Mouse (Mus musculus) forebrain, embryonic 15.5 days (tissue): ENCODE results near the gene Ctsd. TPM values are rescaled to one million over a fixed set of nuclear protein-coding genes. Genes with fewer than 3 reads are reported as not detected.
"Not testable (repeated sequence)": the region's sequence is repeated elsewhere in the genome, so short reads cannot be mapped to it uniquely, and the experiment has no call there.

Source experiments
- ATAC-seq: fragments of 200-750 bp; cut with Nextera tagmentation; replicated peaks from 2 replicates; pipeline ENCODE4 v1.8.0; 2017; ENCODE audit warnings: mild to moderate bottlenecking, moderate TSS enrichment, moderate library complexity
- H3K27ac ChIP-seq: fragments of 300-500 bp; sonication (generic); replicated peaks from 2 replicates; pipeline ENCODE4 v1.5.1; 2015; ENCODE audit warnings: mild to moderate bottlenecking, inconsistent platforms
- H3K27me3 ChIP-seq: fragments of 300-500 bp; sonication (generic); 2 replicates; pipeline ENCODE4 v1.6.1; 2015; ENCODE audit warnings: inconsistent platforms
- H3K36me3 ChIP-seq: fragments of 300-500 bp; sonication (generic); 2 replicates; pipeline ENCODE4 v1.6.1; 2015; ENCODE audit warnings: mild to moderate bottlenecking, inconsistent platforms
- H3K4me1 ChIP-seq: fragments of 300-500 bp; sonication (generic); 2 replicates; pipeline ENCODE4 v1.6.1; 2015; ENCODE audit warnings: inconsistent platforms
- H3K4me2 ChIP-seq: fragments of 300-500 bp; sonication (generic); replicated peaks from 2 replicates; pipeline ENCODE4 v1.6.1; 2015; ENCODE audit warnings: mild to moderate bottlenecking, inconsistent platforms
- H3K4me3 ChIP-seq: fragments of 300-500 bp; sonication (generic); 2 replicates; pipeline ENCODE4 v1.5.1; 2015; ENCODE audit warnings: mild to moderate bottlenecking, inconsistent platforms
- H3K9ac ChIP-seq: fragments of 300-500 bp; sonication (generic); replicated peaks from 2 replicates; pipeline ENCODE4 v1.6.1; 2015; ENCODE audit warnings: mild to moderate bottlenecking, inconsistent platforms
- H3K9me3 ChIP-seq: fragments of 300-500 bp; sonication (generic); 2 replicates; pipeline ENCODE4 v1.6.1; 2016; ENCODE audit warnings: inconsistent platforms
- WGBS: fragments of 180-500 bp; shearing (Covaris S2); methylation state at CpG from one replicate; pipeline ENCODE4 v1.1.7; 2015; ENCODE audit warnings: mixed read lengths; 5-methylcytosine and 5-hydroxymethylcytosine counted together
- polyA plus RNA-seq: library from polyadenylated mRNA; unstranded; fragments of >200 nt; fragmentation: Nextera tagmentation; extraction: Ambion mirVana; gene quantifications from 2 replicates; pipeline ENCODE4 v1.2.1, GENCODE M21; 2015

Ctsd gene
- polyA plus RNA-seq, 1 experiment from 2014 or later: 218 TPM

DNA sequence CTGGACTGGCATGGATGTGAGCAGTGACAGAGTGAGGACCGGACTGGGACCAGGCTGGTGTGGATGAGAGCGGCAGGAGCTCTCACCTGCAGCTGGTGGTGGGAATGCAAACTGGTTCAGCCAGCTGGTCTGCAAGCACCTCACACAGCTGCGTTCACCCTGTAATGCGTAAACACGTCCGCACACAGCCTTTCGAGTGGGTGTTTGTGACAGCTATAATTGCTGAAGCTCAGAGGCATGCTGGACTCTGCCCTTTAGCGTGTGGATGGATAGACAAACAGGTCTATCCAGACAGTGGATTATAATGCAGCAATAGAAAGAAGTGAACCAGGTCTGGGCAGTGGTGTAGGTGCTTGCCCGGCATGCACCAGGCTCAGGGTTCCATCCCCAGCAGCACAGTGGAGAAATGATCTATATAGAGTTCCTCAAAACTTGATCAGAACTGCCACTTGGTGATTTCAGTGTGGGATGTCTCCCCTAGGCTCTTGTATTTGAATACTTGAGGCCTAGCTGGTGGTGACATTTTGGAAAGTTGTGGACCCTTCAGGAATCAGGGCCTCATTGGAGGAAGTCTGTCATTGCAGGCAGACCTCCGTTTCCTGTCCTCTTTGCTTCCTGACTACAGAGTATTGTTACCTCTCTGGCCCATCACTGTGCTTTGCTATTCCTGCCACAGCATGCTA lies 46.1 kb downstream of the Ctsd start:
- no peaks in the 10 kb centered on the region for H3K36me3 ChIP-seq

DNA sequence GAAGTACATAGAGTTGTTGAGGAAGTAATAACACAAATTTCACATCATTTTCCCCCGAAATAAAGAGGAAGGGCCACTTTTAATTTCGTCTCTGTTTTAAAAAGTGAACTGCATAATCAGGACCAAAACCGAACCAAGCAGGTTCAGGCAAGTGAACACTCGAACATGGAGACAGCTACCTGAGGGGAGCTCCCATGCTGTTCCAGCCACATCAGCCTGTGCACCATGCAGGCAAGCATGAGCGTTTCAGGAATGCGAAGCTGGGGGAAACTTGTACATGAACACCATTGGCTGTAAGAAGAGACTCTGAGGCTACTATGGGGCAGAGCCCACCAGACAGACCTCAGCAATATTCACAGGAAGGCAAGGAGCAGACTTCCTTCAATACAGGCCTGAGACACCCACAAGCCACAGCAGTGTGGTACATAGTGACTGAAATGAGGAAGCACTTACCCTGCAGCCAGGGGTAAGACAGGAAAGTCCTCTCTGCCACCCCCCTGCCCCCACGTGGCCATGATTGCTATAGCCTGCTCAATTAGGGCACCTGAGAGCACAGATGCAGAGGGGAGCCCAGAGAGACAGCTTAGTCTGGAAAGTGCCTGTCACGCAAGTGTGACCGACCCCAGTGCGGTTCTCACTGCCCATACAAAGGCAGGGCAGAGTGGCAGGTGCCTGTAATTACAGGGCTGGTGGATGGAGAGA lies 47.4 kb downstream of the Ctsd start:
- ATAC-seq: no peak
- no peaks in the 10 kb centered on the region for H3K27me3 ChIP-seq
- no peak overlapping the region for H3K4me2 ChIP-seq
- no peaks in the 10 kb centered on the region for H3K4me1 ChIP-seq
- H3K9me3 ChIP-seq: no peaks in the 10 kb centered on the region
- no peaks in the 10 kb centered on the region for H3K36me3 ChIP-seq
- H3K4me3 ChIP-seq: no peak overlapping the region
- no peak overlapping the region for H3K27ac ChIP-seq
- 59% methylated on average over 10 of the region's 10 CpGs for WGBS
- H3K9ac ChIP-seq: no peak overlapping the region

More for the DNA sequence above, 46.1 kb downstream of the Ctsd start:
- WGBS: 74% methylated on average over 10 of the region's 10 CpGs
- no peak for ATAC-seq
- no peak overlapping the region for H3K4me3 ChIP-seq
- H3K4me1 ChIP-seq: no peaks in the 10 kb centered on the region
- H3K9ac ChIP-seq: no peak overlapping the region
- no peaks in the 10 kb centered on the region for H3K27me3 ChIP-seq
- H3K27ac ChIP-seq: no peak overlapping the region
- H3K4me2 ChIP-seq: no peak overlapping the region
- H3K9me3 ChIP-seq: no peaks in the 10 kb centered on the region

DNA sequence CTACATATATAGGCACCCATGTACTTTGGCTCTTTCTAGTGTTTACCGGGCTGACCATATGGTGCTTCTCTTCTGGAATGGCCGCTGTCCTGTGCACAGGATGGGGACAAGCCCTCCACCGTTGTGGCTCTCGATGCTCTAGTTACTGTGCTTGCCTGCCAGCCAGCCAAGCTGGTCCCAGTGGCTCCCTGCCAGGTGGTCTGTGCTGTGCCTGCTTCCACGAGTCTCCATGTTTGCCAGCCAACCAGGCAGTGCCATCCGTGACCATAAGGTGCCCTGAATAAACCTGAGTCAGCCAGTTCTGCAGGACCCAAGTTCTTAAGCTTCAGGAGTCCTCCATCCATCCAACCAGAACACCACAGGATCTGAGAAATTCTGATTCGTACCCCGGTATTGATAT lies 52.7 kb downstream of the Ctsd start:
- no peak overlapping the region for H3K4me3 ChIP-seq
- H3K27me3 ChIP-seq: no peaks in the 10 kb centered on the region
- ATAC-seq: peak; percentile 44; the same call in 1 of the 2 replicates
- WGBS: 71% methylated on average over 8 of the region's 8 CpGs
- H3K9me3 ChIP-seq: no peaks in the 10 kb centered on the region
- no peak overlapping the region for H3K9ac ChIP-seq
- no peaks in the 10 kb centered on the region for H3K36me3 ChIP-seq
- H3K4me1 ChIP-seq: peaks cover 6% of the 10 kb centered on the region; the same call in 1 of the 2 replicates
- no peak overlapping the region for H3K27ac ChIP-seq
- no peak overlapping the region for H3K4me2 ChIP-seq

DNA sequence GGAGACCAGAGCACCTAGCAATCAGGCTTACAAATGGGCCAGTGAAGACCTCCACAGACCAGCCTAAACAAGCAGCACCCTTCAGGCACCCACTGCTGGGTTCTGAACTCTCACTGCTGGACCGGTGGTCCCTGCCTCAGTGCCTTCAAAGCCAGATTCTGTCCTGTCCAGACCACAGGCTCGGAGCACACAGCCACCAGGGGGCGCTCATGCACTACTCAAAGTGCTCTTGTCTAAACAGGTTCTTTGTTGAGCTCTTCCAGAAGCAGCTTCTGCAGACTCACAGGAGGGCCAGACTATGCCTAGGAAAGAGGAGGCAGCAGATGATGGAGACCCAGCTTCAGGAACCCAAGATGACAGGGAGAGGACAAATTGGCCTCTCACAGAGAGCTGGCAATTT lies 53.6 kb downstream of the Ctsd start:
- WGBS: 0% methylated on average over 3 of the region's 3 CpGs
- H3K27ac ChIP-seq: no peak overlapping the region

DNA sequence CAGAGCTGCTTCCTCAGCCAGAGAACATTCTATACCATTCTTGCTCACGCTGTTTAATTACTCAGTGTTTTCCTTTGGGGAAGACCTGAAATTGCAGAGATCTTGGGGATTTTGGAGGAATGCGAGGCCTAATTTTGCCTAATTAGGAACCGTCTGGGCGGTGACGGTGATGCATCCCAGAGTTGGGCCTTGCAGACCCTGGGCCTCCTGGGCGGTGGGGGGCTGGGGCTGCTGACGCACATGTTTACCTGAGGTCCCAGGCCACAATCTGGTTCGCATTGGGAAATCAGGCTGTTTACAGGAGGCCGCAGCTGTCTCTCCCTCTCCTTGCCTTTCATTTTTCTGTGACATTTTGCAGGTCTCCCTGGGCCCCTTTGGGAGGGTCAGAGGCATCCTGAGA lies 55.1 kb downstream of the Ctsd start:
- WGBS: 60% methylated on average over 3 of the region's 9 CpGs
- H3K4me2 ChIP-seq, H3K36me3 ChIP-seq, H3K9ac ChIP-seq, H3K27ac ChIP-seq, H3K4me3 ChIP-seq, H3K27me3 ChIP-seq, H3K9me3 ChIP-seq, H3K4me1 ChIP-seq, ATAC-seq: not testable (repeated sequence)

More for the DNA sequence above, 53.6 kb downstream of the Ctsd start:
- no peaks in the 10 kb centered on the region for H3K27me3 ChIP-seq
- no peak overlapping the region for H3K4me3 ChIP-seq
- H3K36me3 ChIP-seq: no peaks in the 10 kb centered on the region
- H3K4me2 ChIP-seq: no peak overlapping the region
- no peaks in the 10 kb centered on the region for H3K9me3 ChIP-seq
- H3K9ac ChIP-seq: no peak overlapping the region
- peak; percentile 90 for ATAC-seq
- H3K4me1 ChIP-seq: peaks cover 6% of the 10 kb centered on the region; the same call in 1 of the 2 replicates

DNA sequence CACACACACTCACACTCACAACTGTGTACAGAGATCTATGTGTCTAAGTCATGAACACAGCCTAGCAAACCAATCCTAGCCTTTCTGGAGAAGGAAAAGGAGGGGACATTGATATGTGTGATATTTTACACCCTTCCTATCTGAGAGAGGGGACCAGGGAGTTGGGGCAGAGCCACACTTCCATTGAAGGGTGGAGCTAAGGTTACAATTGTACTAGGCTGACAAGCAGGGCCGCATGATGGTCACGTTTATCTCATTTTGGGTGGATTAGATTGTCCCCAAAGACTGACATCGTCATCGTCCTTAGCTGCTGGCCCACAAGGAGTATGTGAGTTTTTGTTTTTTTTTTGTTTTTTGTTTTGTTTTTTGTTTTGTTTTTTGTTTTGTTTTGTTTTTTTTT lies 56.6 kb downstream of the Ctsd start:
- H3K4me2 ChIP-seq: no peak overlapping the region
- no peaks in the 10 kb centered on the region for H3K27me3 ChIP-seq
- no peak overlapping the region for H3K27ac ChIP-seq
- no peaks in the 10 kb centered on the region for H3K36me3 ChIP-seq
- H3K9me3 ChIP-seq: no peaks in the 10 kb centered on the region
- no peak for ATAC-seq
- peaks cover 6% of the 10 kb centered on the region; the same call in 1 of the 2 replicates for H3K4me1 ChIP-seq
- no peak overlapping the region for H3K9ac ChIP-seq
- no peak overlapping the region for H3K4me3 ChIP-seq
- WGBS: 90% methylated on average over 4 of the region's 4 CpGs

DNA sequence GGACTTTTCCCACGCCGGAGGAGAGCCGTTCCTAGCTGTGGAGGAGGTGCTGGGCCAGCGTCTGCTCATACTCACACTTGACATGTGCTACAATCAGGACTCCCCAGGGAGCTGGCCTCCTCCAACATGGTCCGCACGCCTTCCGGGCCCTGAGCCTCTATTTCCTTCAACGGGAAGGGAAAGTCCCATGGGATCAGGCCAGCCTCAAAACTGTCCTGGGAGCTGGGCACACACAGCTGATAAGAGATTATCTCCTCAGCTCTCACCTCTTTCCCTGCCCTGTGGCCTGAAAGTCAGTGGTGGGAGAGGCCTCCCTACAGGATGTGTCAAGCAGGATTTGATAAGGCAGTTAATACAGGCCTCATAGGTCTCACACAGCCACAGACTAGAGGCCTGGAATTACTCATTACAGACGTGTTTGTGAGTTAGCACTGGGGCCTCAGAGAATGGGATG lies 57.5 kb downstream of the Ctsd start:
- Histone ChIP-seq H3K27me3 (no peaks in the 10 kb centered on the region), H3K27ac (no peak overlapping the region), H3K36me3 (no peaks in the 10 kb centered on the region), H3K9ac (no peak overlapping the region), H3K4me2 (no peak overlapping the region), H3K4me1 (peaks cover 5% of the 10 kb centered on the region; the same call in 1 of the 2 replicates), H3K4me3 (no peak overlapping the region), H3K9me3 (no peaks in the 10 kb centered on the region)
- no peak for ATAC-seq
- 77% methylated on average over 9 of the region's 9 CpGs for WGBS

DNA sequence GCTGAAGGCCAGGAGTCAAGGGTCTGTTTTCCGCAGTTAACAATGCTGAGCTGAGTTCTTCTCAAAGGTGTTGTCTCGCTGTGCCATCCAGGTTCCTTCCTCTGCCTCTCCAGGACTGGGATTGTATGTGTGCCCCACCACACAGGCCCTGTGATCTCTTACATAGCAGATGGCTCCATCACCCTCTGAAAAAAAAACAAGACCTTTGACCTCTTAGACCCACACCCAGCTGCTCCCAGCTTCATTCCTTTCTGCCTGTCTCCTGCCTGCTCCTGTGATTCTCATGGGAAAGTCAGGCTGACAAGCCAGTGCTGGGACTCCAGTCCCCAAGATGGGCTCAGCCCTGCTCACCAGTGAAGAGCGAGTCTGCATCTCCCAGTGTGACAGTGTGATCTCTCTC lies 59.3 kb downstream of the Ctsd start:
- Histone ChIP-seq H3K4me3 (no peak overlapping the region), H3K36me3 (no peaks in the 10 kb centered on the region), H3K9ac (no peak overlapping the region), H3K4me1 (no peaks in the 10 kb centered on the region), H3K9me3 (no peaks in the 10 kb centered on the region), H3K27me3 (no peaks in the 10 kb centered on the region), H3K4me2 (no peak overlapping the region), H3K27ac (no peak overlapping the region)
- ATAC-seq: no peak
- WGBS: 73% methylated on average over 3 of the region's 3 CpGs

DNA sequence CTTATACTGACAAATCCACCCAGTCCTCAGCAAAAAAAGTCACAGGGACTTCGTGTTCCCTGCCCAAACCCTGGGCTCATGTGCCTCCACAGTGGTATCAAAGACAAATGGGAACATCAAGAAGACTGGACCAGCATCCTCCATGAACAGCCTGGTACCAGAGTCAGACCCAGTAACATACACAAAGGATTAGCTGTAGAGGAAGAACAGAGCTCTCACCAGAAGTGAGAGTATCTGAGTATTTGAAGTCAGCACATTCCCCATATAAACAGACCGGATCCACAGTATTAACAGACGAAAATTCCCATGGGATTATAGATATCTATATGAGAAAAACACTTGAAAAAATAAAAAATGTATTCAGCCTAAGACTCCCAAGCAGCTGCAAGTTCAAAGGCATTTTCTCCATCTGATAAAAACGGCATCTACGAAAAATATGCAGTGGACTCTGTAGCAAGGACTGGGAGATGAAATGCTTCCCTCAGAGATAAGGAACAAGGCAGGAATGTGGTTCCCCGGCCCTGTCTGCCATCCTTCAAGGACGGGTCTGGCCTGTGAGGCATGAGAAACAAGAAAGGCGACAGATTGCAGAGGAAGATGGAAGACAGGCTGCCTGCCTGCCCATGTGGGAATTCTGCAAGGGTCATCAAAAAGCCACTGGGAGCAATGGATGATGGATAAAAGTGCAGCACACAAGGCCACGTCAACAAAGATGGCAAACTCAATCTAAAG lies 61.0 kb downstream of the Ctsd start:
- Histone ChIP-seq H3K4me2 (no peak overlapping the region), H3K4me3 (no peak overlapping the region), H3K4me1 (no peaks in the 10 kb centered on the region), H3K27me3 (no peaks in the 10 kb centered on the region), H3K9me3 (no peaks in the 10 kb centered on the region), H3K36me3 (no peaks in the 10 kb centered on the region), H3K27ac (no peak overlapping the region), H3K9ac (no peak overlapping the region)
- no peak for ATAC-seq
- WGBS: 79% methylated on average over 9 of the region's 9 CpGs

Other genes with a start within 250 kb of the Ctsd start
- gene Gm45337, start 243.4 kb downstream of the Ctsd start, polyA plus RNA-seq: not detected in 2 replicates
- gene Gm29735, start 230.9 kb downstream of the Ctsd start, polyA plus RNA-seq: not detected in 2 replicates
- not detected in 2 replicates for gene Gm4553, start 222.3 kb downstream of the Ctsd start, polyA plus RNA-seq
- not detected in 2 replicates for gene Krtap5-2, start 212.0 kb downstream of the Ctsd start, polyA plus RNA-seq
- gene Gm10153, start 197.6 kb downstream of the Ctsd start, polyA plus RNA-seq: not detected in 2 replicates
- not detected in 2 replicates for gene Krtap5-3, start 186.7 kb downstream of the Ctsd start, polyA plus RNA-seq
- gene Gm7579, start 176.2 kb downstream of the Ctsd start, polyA plus RNA-seq: not detected in 2 replicates
- gene Krtap5-5, start 158.1 kb downstream of the Ctsd start, polyA plus RNA-seq: not detected in 2 replicates
- not detected in 2 replicates for gene Gm40460, start 147.0 kb downstream of the Ctsd start, polyA plus RNA-seq
- gene Gm2431, start 129.7 kb downstream of the Ctsd start, polyA plus RNA-seq: not detected in 2 replicates
- gene Gm4559, start 113.7 kb downstream of the Ctsd start, polyA plus RNA-seq: not detected in 2 replicates
- gene Krtap5-1, start 90.9 kb downstream of the Ctsd start, polyA plus RNA-seq: not detected in 2 replicates
- gene Krtap5-4, start 84.5 kb downstream of the Ctsd start, polyA plus RNA-seq: not detected in 2 replicates
- 2.4 and 3.1 TPM in 2 replicates for gene Ifitm10, start 14.3 kb downstream of the Ctsd start, polyA plus RNA-seq
- 1.0 and 3.0 TPM in 2 replicates for gene Gm49369, start 5.4 kb downstream of the Ctsd start, polyA plus RNA-seq
- not detected in 2 replicates for gene Syt8, start 46.8 kb upstream of the Ctsd start, polyA plus RNA-seq
- gene Tnni2, start 53.8 kb upstream of the Ctsd start, polyA plus RNA-seq: 0.73 and 0.93 TPM in 2 replicates
- 3.6 and 4.2 TPM in 2 replicates for gene Lsp1, start 72.8 kb upstream of the Ctsd start, polyA plus RNA-seq
- gene Tnnt3, start 110.8 kb upstream of the Ctsd start, polyA plus RNA-seq: 0.98 TPM in 1 of 2 replicates, not detected in the other
- gene Mrpl23, start 144.6 kb upstream of the Ctsd start, polyA plus RNA-seq: 20.1 and 22.4 TPM in 2 replicates